Mouse (Mus musculus): ENCODE results near the gene Ramp1.

DNA sequence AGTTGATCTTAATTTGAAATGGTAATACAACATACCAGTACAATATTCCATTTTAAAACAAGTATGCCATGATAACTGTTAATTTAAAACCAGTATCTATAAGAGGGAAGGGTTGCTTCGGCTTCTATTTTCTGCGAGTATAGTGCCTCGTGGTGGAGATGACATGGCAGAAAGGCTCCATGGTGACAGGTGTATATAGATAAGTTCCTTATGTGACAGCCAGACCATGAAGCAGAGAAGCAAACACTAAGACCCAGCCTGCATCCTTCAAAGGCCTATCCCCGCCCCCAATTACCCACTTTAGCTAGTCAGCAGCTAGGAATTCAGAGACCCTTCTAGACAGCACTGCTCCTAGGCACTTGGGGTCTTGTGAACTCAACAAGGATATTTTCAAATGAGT is 10.5 kb upstream of the Ramp1 start:
- TF ChIP-seq CTCF (IDR thresholded peaks at IDR 0.05; ENCODE audit: extremely low read depth, insufficient read depth, insufficient read length, insufficient replicate concordance) (no peak), POLR2A (IDR thresholded peaks at IDR 0.05; ENCODE audit: low read depth, low read length) (no peak)
